Mouse (Mus musculus) small intestine, adult 2 months (tissue): ENCODE measurements around the gene Rab22a. TPM values are rescaled to one million over a fixed set of nuclear protein-coding genes. Genes with fewer than 3 reads are reported as not detected.
"Not testable (repeated sequence)": the region's sequence is repeated elsewhere in the genome, so short reads cannot be mapped to it uniquely, and the experiment has no call there.

ENCODE experiments used
- H3K27ac ChIP-seq: fragments of 200-500 bp; 2 replicates; pipeline ENCODE4 v1.5.1; 2012; ENCODE audit warnings: low read depth, low read length, control low read depth, inconsistent platforms; ENCODE audit not compliant: insufficient read depth
- H3K27me3 ChIP-seq: fragments of 200-500 bp; 2 replicates; pipeline ENCODE4 v1.6.1; 2012; ENCODE audit warnings: mild to moderate bottlenecking, moderate library complexity, low read length, inconsistent platforms; ENCODE audit not compliant: control insufficient read depth, insufficient read depth
- H3K36me3 ChIP-seq: fragments of 200-500 bp; 2 replicates; pipeline ENCODE4 v1.6.1; 2012; ENCODE audit warnings: mild to moderate bottlenecking, low read length, control low read depth, inconsistent platforms; ENCODE audit not compliant: control insufficient read depth, insufficient read depth
- H3K4me1 ChIP-seq: fragments of 200-500 bp; 2 replicates; pipeline ENCODE4 v1.6.1; 2012; ENCODE audit warnings: low read length, inconsistent platforms, mixed read lengths; ENCODE audit not compliant: control insufficient read depth, insufficient read depth, insufficient read length
- H3K4me3 ChIP-seq: fragments of 200-500 bp; 2 replicates; pipeline ENCODE4 v1.5.1; 2012; ENCODE audit warnings: low read depth, mild to moderate bottlenecking, control low read depth, inconsistent platforms, low read length, moderate library complexity
- CTCF ChIP-seq: fragments of 200-500 bp; IDR thresholded peaks from 2 replicates; pipeline ENCODE4 v1.5.1; 2012; ENCODE audit warnings: low read depth, mild to moderate bottlenecking, control low read depth, inconsistent platforms, low read length, moderate library complexity, mixed read lengths; ENCODE audit not compliant: insufficient replicate concordance, insufficient read length; ENCODE audit errors: extremely low read depth
- POLR2A ChIP-seq: fragments of 200-500 bp; IDR thresholded peaks from 2 replicates; pipeline ENCODE4 v1.6.1; 2012; ENCODE audit warnings: low read depth, mild to moderate bottlenecking, control low read depth, inconsistent platforms, low read length, moderate library complexity
- WGBS: fragments of 180-500 bp; shearing (Covaris S2); methylation state at CpG from one replicate; pipeline ENCODE4 v1.1.7; 2018; 5-methylcytosine and 5-hydroxymethylcytosine counted together
- polyA plus RNA-seq: library from polyadenylated mRNA; depleted of rRNA; stranded (reverse); fragments of >200 nt; gene quantifications from 2 replicates; pipeline ENCODE4 v1.2.3, GENCODE M21; 2012

Rab22a gene
- polyA plus RNA-seq, 1 experiment: 76.4 TPM

DNA sequence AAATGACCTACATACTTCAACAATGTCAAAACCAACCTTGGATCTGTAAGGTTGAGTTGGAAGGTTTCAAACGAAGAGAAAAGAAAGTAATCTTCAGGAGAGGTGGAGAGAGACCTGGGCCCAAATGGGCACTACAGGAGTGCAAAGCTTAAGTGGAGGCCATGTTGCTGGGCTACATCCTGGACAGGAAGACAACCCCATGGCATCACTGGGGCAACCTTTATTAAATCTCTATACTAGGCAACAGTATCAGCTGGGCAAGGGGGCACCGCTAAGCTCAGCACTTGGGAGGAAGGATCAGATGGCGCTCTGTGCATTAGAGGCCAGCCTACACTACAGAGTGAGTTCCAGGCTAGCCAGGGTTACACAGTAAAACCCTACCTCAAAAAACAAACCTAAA, 33.8 kb upstream of the Rab22a start:
- H3K36me3 ChIP-seq: no peaks in the 10 kb centered on the region
- no peak overlapping the region for H3K4me3 ChIP-seq
- no peaks in the 10 kb centered on the region for H3K27me3 ChIP-seq
- H3K4me1 ChIP-seq: no peaks in the 10 kb centered on the region
- H3K27ac ChIP-seq: no peak overlapping the region
- TF ChIP-seq CTCF: no peak
- TF ChIP-seq POLR2A: no peak
- 96% methylated on average over 3 of the region's 3 CpGs for WGBS

DNA sequence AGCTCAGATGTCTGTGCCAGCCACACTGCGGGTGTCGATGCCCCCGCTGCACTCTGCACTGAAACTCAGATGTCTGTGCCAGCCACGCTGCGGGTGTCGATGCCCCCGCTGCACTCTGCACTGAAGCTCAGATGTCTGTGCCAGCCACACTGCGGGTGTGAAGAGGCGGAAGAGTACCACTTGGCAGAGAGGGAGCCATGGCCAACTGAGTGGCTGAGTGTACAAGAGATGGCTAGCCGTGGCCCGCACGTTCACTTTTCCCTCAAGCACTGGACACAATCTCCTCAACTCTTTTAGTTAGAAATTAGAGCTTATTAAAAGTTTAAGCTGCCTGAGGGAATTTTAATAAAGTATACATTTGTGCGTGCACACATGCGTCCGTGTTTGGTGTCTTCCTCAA, 25.5 kb upstream of the Rab22a start:
- not testable (repeated sequence) for H3K36me3 ChIP-seq, H3K4me1 ChIP-seq, H3K27ac ChIP-seq, H3K27me3 ChIP-seq, H3K4me3 ChIP-seq
- WGBS: 92% methylated on average over 15 of the region's 15 CpGs

DNA sequence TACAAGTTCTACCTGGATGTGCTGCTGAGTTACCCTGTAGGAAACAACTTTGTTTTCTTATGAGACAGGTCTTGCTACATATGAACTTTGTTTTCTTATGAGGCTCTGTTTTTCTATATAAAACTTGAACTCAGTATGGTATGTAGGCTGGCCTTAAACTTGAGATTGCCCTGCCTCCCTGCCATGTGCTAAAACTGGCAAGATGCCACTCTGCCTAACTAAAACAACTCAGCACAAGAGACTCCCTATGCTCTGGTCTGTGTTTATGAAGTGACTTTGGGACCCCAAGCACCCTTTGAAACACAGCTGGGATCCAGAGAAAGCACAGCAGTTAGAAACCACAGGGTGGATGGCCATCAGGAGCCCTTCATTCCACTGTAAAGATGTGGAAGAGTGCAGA, 18.2 kb upstream of the Rab22a start:
- H3K27me3 ChIP-seq: no peaks in the 10 kb centered on the region
- TF ChIP-seq POLR2A (no peak), CTCF (no peak)

DNA sequence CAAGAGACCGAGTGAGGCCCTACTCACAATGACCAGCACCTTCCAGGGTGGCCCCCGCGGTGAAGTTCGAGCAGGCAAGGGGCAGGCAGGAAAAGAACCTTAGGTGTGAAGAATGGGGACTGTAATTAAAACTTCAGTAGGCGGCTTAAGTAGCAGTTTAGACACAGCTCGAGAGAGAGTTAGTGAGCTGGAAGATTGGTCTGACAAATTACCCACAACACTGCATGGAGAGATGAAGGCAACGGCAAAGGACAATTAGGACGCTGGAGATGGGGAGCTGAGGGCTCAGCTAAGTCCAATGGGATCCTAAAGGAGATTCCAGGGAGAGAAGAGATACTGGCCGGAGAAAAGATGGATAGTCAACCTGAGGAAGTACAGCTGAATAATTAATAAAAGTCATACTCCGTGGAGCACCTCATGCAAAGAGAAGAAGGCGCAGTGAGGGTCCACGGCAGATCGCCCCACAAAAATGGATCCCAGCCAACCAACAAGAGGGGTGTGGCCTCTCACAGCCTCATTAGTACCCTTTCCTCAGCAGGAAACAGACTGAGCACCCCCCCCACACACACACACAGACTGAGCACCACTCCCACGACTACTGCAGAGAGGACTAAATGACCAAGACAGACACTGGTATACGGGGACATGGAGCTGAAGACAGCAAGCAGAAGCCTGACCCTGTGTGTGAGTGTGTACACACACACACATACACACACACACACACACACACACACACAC, 17.1 kb upstream of the Rab22a start:
- H3K36me3 ChIP-seq: 0 out of 2 replicates have a peak, but pooled peaks cover 2% of the 10 kb centered on the region
- H3K4me3 ChIP-seq: no peak overlapping the region
- TF ChIP-seq POLR2A (no peak), CTCF (no peak)
- H3K4me1 ChIP-seq: peaks cover 3% of the 10 kb centered on the region; the same call in 1 of the 2 replicates
- no peaks in the 10 kb centered on the region for H3K27me3 ChIP-seq
- 80% methylated on average over 15 of the region's 15 CpGs for WGBS
- H3K27ac ChIP-seq: no peak overlapping the region

More for the DNA sequence above, 18.2 kb upstream of the Rab22a start:
- H3K27ac ChIP-seq: no peak overlapping the region
- no peaks in the 10 kb centered on the region for H3K4me1 ChIP-seq
- H3K36me3 ChIP-seq: 0 out of 2 replicates have a peak, but pooled peaks cover 2% of the 10 kb centered on the region
- H3K4me3 ChIP-seq: no peak overlapping the region

DNA sequence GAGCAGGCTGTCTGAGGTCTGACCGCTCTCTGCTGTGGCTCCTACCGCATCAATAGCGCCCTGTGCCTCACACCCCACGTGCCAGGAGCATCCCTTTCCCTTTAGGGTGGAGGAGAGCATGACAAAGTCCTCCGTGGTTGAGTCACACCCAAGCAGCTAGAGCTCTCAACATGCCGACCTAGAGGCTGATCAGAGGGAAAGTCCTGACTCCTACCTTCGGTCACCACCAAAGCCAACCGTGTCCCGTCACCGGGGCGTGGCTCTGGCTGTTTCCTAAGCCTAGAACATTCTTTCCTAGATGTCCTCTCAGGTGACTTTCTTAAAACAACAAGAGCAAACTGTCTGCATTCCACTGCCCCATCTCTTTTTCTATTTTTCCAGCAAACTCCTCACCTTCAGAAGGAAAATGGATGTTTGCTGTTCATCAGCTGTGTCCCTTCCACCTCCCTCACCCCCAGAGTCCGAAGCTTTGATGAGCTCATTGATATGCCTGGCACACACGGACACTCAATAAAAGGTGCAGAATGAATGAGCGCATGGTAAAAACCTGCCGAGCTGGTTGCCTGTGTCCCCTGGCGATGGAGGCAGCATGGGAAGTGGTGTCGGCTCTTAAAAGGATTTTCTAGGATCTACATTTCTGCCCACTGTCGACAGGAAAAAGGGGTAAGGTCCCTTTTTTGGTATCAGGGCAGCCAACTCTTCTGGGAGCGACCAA, 12.2 kb upstream of the Rab22a start:
- 40% methylated on average over 19 of the region's 19 CpGs for WGBS
- TF ChIP-seq POLR2A (no peak), CTCF (no peak)
- H3K4me1 ChIP-seq: peaks cover 5% of the 10 kb centered on the region; the same call in 1 of the 2 replicates

DNA sequence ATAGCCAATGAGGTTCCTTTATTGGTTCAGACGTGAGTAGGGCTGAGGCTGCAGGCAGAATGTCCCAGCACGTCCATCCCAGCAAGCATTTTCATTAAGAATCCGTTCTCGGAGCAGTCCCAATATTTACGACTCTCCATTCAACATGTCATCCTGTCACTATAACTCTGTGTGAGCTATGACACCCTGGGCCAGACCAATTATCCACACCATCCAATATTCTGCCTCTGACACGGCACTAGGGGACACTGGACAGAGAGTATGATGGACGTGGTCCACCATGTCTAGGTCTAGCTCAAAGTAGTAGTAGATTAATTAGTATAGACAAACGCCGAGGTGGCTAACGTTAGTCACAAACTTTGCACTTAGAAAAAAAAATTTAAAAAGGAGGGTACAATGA, 9.8 kb upstream of the Rab22a start:
- H3K27ac ChIP-seq: no peak overlapping the region
- no peaks in the 10 kb centered on the region for H3K27me3 ChIP-seq
- no peak for TF ChIP-seq CTCF
- no peak for TF ChIP-seq POLR2A
- H3K4me1 ChIP-seq: peaks cover 5% of the 10 kb centered on the region; the same call in 1 of the 2 replicates
- no peak overlapping the region for H3K4me3 ChIP-seq
- WGBS: 89% methylated on average over 10 of the region's 10 CpGs
- 0 out of 2 replicates have a peak, but pooled peaks cover under 1% of the 10 kb centered on the region for H3K36me3 ChIP-seq

More for the DNA sequence above, 12.2 kb upstream of the Rab22a start:
- no peak overlapping the region for H3K27ac ChIP-seq
- H3K27me3 ChIP-seq: no peaks in the 10 kb centered on the region
- H3K36me3 ChIP-seq: 0 out of 2 replicates have a peak, but pooled peaks cover 2% of the 10 kb centered on the region
- H3K4me3 ChIP-seq: no peak overlapping the region

DNA sequence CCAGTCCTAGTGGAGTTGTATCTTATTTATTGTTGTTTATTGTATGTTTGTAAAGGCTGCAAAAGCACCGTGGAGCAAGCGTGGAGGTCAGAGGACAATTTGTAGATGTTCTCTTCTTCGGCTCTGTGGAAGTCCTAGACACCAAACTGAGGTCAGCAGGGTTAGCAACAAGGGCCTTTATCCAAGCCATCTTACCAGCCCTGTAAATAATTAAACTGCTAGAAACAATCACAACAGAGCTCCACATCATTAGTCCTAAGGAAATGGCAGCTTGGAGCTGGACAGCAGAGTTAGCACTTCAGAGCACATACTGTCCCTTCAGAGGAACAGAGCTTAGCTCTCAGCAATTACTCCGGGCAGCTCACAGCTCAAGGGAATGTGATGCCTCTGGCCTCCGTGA, 6.0 kb upstream of the Rab22a start:
- 80% methylated on average over 5 of the region's 5 CpGs for WGBS
- Histone ChIP-seq H3K27me3 (no peaks in the 10 kb centered on the region), H3K27ac (no peak overlapping the region), H3K4me1 (peaks cover 3% of the 10 kb centered on the region; the same call in 1 of the 2 replicates), H3K4me3 (no peak overlapping the region), H3K36me3 (no peaks in the 10 kb centered on the region)
- TF ChIP-seq POLR2A (no peak), CTCF (no peak)
